Mouse (Mus musculus) lung, postnatal 0 days (tissue): ENCODE data around the gene Fkrp. TPM values are rescaled to one million over a fixed set of nuclear protein-coding genes. Genes with fewer than 3 reads are reported as not detected.

Experiments used
- ATAC-seq: fragments of 200-750 bp; cut with Nextera tagmentation; 2 replicates; pipeline ENCODE4 v1.8.0; 2017; ENCODE audit warnings: moderate library complexity
- DNase-seq: peaks from one replicate; pipeline ENCODE4 v3.0.0-alpha.2; 2016; ENCODE audit warnings: low spot score
- H3K27ac ChIP-seq: fragments of 300-500 bp; sonication (generic); 2 replicates; pipeline ENCODE4 v1.5.1; 2014; ENCODE audit warnings: antibody characterized with exemption, mild to moderate bottlenecking, low read length, mixed read lengths
- H3K27me3 ChIP-seq: fragments of 300-500 bp; sonication (generic); replicated peaks from 2 replicates; pipeline ENCODE4 v1.6.1; 2014; ENCODE audit warnings: low read length, mixed read lengths; ENCODE audit not compliant: insufficient read depth
- H3K36me3 ChIP-seq: fragments of 300-500 bp; sonication (generic); 2 replicates; pipeline ENCODE4 v1.6.1; 2014; ENCODE audit warnings: low read length, mixed read lengths; ENCODE audit not compliant: insufficient read depth
- H3K4me1 ChIP-seq: fragments of 300-500 bp; sonication (generic); 2 replicates; pipeline ENCODE4 v1.6.1; 2014; ENCODE audit warnings: antibody characterized with exemption, low read depth, low read length, mixed read lengths; ENCODE audit not compliant: insufficient read depth
- H3K4me2 ChIP-seq: fragments of 300-500 bp; sonication (generic); replicated peaks from 2 replicates; pipeline ENCODE4 v1.6.1; 2014; ENCODE audit warnings: low read depth, mild to moderate bottlenecking, low read length, moderate library complexity, mixed read lengths
- H3K4me3 ChIP-seq: fragments of 300-500 bp; sonication (generic); 2 replicates; pipeline ENCODE4 v1.5.1; 2014; ENCODE audit warnings: low read depth, low read length
- H3K9ac ChIP-seq: fragments of 300-500 bp; sonication (generic); replicated peaks from 2 replicates; pipeline ENCODE4 v1.6.1; 2014; ENCODE audit warnings: low read depth, mild to moderate bottlenecking
- H3K9me3 ChIP-seq: fragments of 300-500 bp; sonication (generic); 2 replicates; pipeline ENCODE4 v1.6.1; 2016; ENCODE audit warnings: low read length, mixed read lengths
- CTCF ChIP-seq: IDR thresholded peaks from 2 replicates; pipeline ENCODE4 v1.5.1; 2016; ENCODE audit warnings: antibody characterized with exemption, mild to moderate bottlenecking
- EP300 ChIP-seq: IDR thresholded peaks from 2 replicates; pipeline ENCODE4 v1.6.1; 2016; ENCODE audit warnings: antibody characterized with exemption, mild to moderate bottlenecking, control low read depth
- WGBS: fragments of 180-500 bp; shearing (Covaris S2); extraction: QIAGEN DNeasy Blood & Tissue Kit; methylation state at CpG from one replicate; pipeline ENCODE4 v1.1.7; 2014; 5-methylcytosine and 5-hydroxymethylcytosine counted together
- polyA plus RNA-seq: library from polyadenylated mRNA; unstranded; fragments of >200 nt; fragmentation: Nextera tagmentation; extraction: Ambion mirVana; gene quantifications from 2 replicates; pipeline ENCODE4 v1.2.1, GENCODE M21; 2015

Fkrp gene
- polyA plus RNA-seq, 1 experiment from 2014 or later = 22.3 TPM

DNA sequence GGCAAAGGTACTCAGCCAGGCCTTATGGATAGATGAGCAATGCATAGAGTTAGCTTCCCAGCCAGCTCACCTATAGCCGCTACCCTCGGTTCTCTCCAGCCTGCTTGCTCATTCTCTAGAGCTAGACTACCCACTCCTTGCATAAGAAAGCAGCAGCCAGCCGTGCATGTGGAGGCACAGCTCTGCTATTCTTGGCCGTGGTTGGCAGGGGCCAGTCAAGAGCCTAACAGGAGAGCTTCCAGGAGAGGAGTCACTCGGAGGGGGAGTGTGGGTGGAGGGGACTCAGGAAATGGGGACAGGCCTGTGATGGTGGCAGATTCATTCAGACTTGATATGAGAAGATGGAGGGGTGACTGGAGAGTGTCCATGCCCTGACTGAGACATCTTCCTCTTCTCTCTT lies 7.2 kb upstream of the Fkrp start:
- ATAC-seq (no peak), DNase-seq (no peak)
- H3K4me2 ChIP-seq = no peak overlapping the region
- no peak overlapping the region for H3K4me3 ChIP-seq
- TF ChIP-seq EP300 = no peak
- TF ChIP-seq CTCF = no peak
- H3K9ac ChIP-seq = no peak overlapping the region
- H3K9me3 ChIP-seq = no peaks in the 10 kb centered on the region
- H3K27me3 ChIP-seq = no peaks in the 10 kb centered on the region
- H3K4me1 ChIP-seq = peaks cover 7% of the 10 kb centered on the region; the same call in 1 of the 2 replicates
- no peak overlapping the region for H3K27ac ChIP-seq
- peaks cover 14% of the 10 kb centered on the region for H3K36me3 ChIP-seq
- 54% methylated on average over 5 of the region's 5 CpGs for WGBS

DNA sequence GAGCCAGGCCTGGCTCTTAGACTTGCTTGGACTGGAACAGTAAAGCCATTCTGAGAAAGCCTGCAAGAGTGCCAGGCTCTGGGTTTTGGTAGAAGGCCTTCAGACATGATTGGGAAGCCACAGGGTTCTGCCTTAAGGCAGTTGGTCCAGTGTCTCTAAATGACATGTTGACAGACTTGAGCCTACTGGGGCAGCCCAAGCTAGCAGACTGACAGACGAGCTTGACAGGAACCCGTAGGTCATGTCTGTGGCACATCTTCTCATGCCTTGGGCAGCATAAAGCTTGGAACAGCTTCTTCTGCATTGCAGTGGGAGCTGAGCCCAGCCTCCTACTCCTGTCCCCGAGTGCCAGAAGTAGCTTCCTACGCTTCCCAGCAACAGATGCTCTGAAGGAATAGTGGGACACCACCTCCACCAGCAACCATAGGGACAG lies 5.2 kb upstream of the Fkrp start:
- Histone ChIP-seq H3K36me3 (peaks cover 8% of the 10 kb centered on the region; the same call in 1 of the 2 replicates), H3K27ac (no peak overlapping the region), H3K4me3 (no peak overlapping the region), H3K9me3 (no peaks in the 10 kb centered on the region), H3K4me1 (peaks cover 20% of the 10 kb centered on the region; the same call in 1 of the 2 replicates), H3K4me2 (no peak overlapping the region), H3K9ac (no peak overlapping the region), H3K27me3 (no peaks in the 10 kb centered on the region)
- DNase-seq (no peak), ATAC-seq (no peak)
- 45% methylated on average over 4 of the region's 4 CpGs for WGBS
- TF ChIP-seq EP300 (no peak), CTCF (no peak)

DNA sequence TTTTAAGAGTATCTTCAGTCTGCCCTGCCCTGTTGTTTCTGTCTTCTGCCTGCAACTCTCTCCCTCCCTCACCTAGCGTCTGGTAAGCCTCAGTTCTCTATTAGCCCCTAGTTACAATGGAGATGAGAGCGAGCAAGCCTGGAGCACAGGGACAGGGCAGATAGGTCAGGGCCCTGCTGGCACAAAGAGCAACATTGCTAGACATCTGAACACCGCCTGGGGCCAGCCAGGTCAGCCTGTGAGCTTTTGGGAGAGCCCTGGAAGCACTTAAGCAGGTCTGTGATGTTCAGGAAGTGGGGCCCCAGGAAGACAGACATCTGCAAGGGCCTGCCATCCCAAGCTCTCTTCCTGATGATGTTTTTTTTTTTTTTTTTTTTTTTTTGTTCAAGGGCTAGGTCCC lies 4.6 kb upstream of the Fkrp start:
- Histone ChIP-seq H3K4me1 (peaks cover 20% of the 10 kb centered on the region; the same call in 1 of the 2 replicates), H3K36me3 (peaks cover 8% of the 10 kb centered on the region; the same call in 1 of the 2 replicates), H3K27ac (no peak overlapping the region), H3K9ac (no peak overlapping the region), H3K27me3 (no peaks in the 10 kb centered on the region), H3K4me2 (no peak overlapping the region), H3K4me3 (no peak overlapping the region), H3K9me3 (no peaks in the 10 kb centered on the region)
- 70% methylated on average over 3 of the region's 3 CpGs for WGBS
- no peak for DNase-seq
- no peak for ATAC-seq
- no peak for TF ChIP-seq EP300
- no peak for TF ChIP-seq CTCF

GRCm38 (mm10) chr7:16820271-16820763 lies 3.8 kb upstream of the Fkrp start:
- 61% methylated on average over 5 of the region's 5 CpGs for WGBS
- TF ChIP-seq EP300 = no peak
- no peak for TF ChIP-seq CTCF
- Histone ChIP-seq H3K27ac (no peak overlapping the region), H3K36me3 (peaks cover 8% of the 10 kb centered on the region; the same call in 1 of the 2 replicates), H3K27me3 (no peaks in the 10 kb centered on the region), H3K4me1 (peaks cover 20% of the 10 kb centered on the region; the same call in 1 of the 2 replicates), H3K4me3 (no peak overlapping the region), H3K4me2 (no peak overlapping the region), H3K9me3 (no peaks in the 10 kb centered on the region), H3K9ac (no peak overlapping the region)
- ATAC-seq (no peak), DNase-seq (no peak)

GRCm38 (mm10) chr7:16819794-16820193 lies 3.3 kb upstream of the Fkrp start:
- TF ChIP-seq EP300 (no peak), CTCF (no peak)
- Histone ChIP-seq H3K27ac (no peak overlapping the region), H3K27me3 (no peaks in the 10 kb centered on the region), H3K9me3 (no peaks in the 10 kb centered on the region), H3K4me1 (peaks cover 20% of the 10 kb centered on the region; the same call in 1 of the 2 replicates), H3K36me3 (peaks cover 8% of the 10 kb centered on the region; the same call in 1 of the 2 replicates), H3K9ac (no peak overlapping the region), H3K4me2 (no peak overlapping the region), H3K4me3 (no peak overlapping the region)
- DNase-seq (no peak), ATAC-seq (no peak)
- WGBS = 77% methylated on average over 5 of the region's 5 CpGs

DNA sequence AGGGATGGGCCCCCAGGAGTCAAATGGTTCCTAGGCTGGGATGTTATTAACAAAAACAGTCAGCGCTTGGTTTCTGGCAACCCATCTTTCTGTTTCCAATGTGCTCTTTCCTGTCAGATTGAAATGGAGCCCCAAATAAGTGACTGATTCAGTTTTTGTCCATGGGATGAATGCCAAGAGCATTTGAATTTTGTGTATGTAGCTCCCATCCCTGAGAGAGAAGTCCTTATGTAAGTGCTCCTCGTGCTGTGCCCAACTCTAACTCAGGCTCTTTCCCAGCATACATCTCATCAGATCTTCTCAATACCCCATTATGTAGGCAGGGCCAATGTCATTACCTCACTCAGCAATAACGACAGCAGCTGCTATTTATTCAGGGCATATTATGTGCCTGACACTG lies 1.2 kb upstream of the Fkrp start:
- Histone ChIP-seq H3K9me3 (no peaks in the 10 kb centered on the region), H3K27ac (no peak overlapping the region), H3K36me3 (no peaks in the 10 kb centered on the region), H3K9ac (0 out of 2 replicates have a peak overlapping the region, but pooled peaks have one; percentile 91), H3K4me3 (peak overlapping the region; percentile 100; the same call in 1 of the 2 replicates), H3K4me1 (peaks cover 20% of the 10 kb centered on the region; the same call in 1 of the 2 replicates), H3K4me2 (peak overlapping the region; percentile 91), H3K27me3 (no peaks in the 10 kb centered on the region)
- DNase-seq (no peak), ATAC-seq (no peak)
- TF ChIP-seq EP300 (no peak), CTCF (no peak)
- 21% methylated on average over 3 of the region's 3 CpGs for WGBS
